Mouse (Mus musculus) forebrain, embryonic 13.5 days (tissue): Measurements from ENCODE around the gene Ggt7. TPM values are rescaled to one million over a fixed set of nuclear protein-coding genes. Genes with fewer than 3 reads are reported as not detected.
"Not testable (repeated sequence)": the region's sequence is repeated elsewhere in the genome, so short reads cannot be mapped to it uniquely, and the experiment has no call there.

Experiments used
- ATAC-seq: fragments of 200-750 bp; cut with Nextera tagmentation; 2 replicates; pipeline ENCODE4 v1.8.0; 2017
- H3K27ac ChIP-seq: fragments of 300-500 bp; sonication (generic); 2 replicates; pipeline ENCODE4 v1.5.1; 2015; ENCODE audit warnings: inconsistent platforms, mild to moderate bottlenecking, moderate library complexity
- H3K27me3 ChIP-seq: fragments of 300-500 bp; sonication (generic); 2 replicates; pipeline ENCODE4 v1.6.1; 2015; ENCODE audit warnings: mild to moderate bottlenecking, inconsistent platforms
- H3K36me3 ChIP-seq: fragments of 300-500 bp; sonication (generic); 2 replicates; pipeline ENCODE4 v1.6.1; 2015; ENCODE audit warnings: mild to moderate bottlenecking, inconsistent platforms; ENCODE audit not compliant: poor library complexity, severe bottlenecking
- H3K4me1 ChIP-seq: fragments of 300-500 bp; sonication (generic); 2 replicates; pipeline ENCODE4 v1.6.1; 2015; ENCODE audit warnings: inconsistent platforms
- H3K4me2 ChIP-seq: fragments of 300-500 bp; sonication (generic); 2 replicates; pipeline ENCODE4 v1.6.1; 2015; ENCODE audit warnings: inconsistent platforms, mild to moderate bottlenecking, moderate library complexity
- H3K4me3 ChIP-seq: fragments of 300-500 bp; sonication (generic); 2 replicates; pipeline ENCODE4 v1.5.1; 2015; ENCODE audit warnings: mild to moderate bottlenecking, inconsistent platforms
- H3K9ac ChIP-seq: fragments of 300-500 bp; sonication (generic); 2 replicates; pipeline ENCODE4 v1.6.1; 2015; ENCODE audit warnings: mild to moderate bottlenecking, inconsistent platforms
- H3K9me3 ChIP-seq: fragments of 300-500 bp; sonication (generic); replicated peaks from 2 replicates; pipeline ENCODE4 v1.6.1; 2016; ENCODE audit warnings: inconsistent platforms
- WGBS: fragments of 180-500 bp; shearing (Covaris S2); methylation state at CpG from one replicate; pipeline ENCODE4 v1.1.7; 2015; 5-methylcytosine and 5-hydroxymethylcytosine counted together
- polyA plus RNA-seq: library from polyadenylated mRNA; unstranded; fragments of >200 nt; fragmentation: Nextera tagmentation; extraction: Ambion mirVana; gene quantifications from 2 replicates; pipeline ENCODE4 v1.2.1, GENCODE M21; 2015

Gene Ggt7
- polyA plus RNA-seq, 1 experiment from 2014 or later = 33.7 TPM

DNA sequence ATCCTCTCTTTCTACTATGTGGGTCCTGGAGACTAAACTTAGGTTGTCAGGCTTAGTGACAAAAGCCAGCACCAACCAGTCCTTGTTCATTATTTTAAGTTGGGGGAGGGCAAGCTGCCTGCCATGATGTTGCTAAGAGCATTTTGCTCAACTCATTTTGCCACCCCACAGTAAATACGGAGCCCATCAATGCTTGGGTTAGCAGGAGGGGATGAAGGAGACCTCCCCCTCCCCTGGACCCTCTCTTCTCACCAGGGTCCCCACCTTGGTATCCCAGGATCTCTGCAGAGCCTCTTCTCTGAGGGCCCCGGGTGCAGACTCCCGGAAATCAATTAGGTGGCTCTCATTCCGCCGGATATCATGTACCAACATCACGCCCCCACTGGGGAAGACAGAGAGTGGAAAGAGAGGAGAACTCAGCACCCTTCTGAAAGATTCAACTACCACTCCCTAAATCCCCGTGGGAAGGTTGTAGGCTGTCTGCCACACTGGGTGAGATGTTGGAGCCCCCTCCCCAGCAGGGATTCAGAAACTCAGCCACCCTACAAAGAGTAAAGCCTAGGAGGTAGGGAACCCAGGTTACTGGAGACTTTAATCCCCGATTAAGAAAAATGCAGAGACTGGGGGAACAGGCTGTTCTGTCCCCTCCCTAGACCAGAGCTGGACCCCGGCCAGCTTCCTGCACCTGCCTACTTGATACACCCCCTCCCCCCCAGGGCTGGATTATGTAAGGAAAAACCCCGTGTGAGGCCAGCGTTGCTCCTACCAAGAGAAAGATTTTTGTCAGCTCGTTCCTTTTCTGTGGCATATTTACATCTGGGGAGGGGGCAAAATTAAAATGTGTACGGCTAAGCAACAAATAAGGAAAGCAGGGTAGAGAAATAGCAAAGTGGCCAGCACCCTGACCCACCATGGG, 13.3 kb downstream of the Ggt7 start:
- peak overlapping the region; percentile 11; the same call in 1 of the 2 replicates for H3K27ac ChIP-seq
- ATAC-seq = no peak
- no peak overlapping the region for H3K4me3 ChIP-seq
- no peak overlapping the region for H3K4me2 ChIP-seq
- no peaks in the 10 kb centered on the region for H3K27me3 ChIP-seq
- peak overlapping the region; percentile 34; the same call in 1 of the 2 replicates for H3K9ac ChIP-seq
- WGBS = 50% methylated on average over 13 of the region's 13 CpGs
- peaks cover 22% of the 10 kb centered on the region for H3K4me1 ChIP-seq
- H3K9me3 ChIP-seq = no peaks in the 10 kb centered on the region
- H3K36me3 ChIP-seq = peaks cover 45% of the 10 kb centered on the region

- ATAC-seq = no peak
- Histone ChIP-seq H3K9me3 (no peaks in the 10 kb centered on the region), H3K36me3 (peaks cover 61% of the 10 kb centered on the region), H3K4me3 (no peak overlapping the region), H3K4me1 (peaks cover 15% of the 10 kb centered on the region), H3K27ac (no peak overlapping the region), H3K27me3 (no peaks in the 10 kb centered on the region), H3K9ac (no peak overlapping the region), H3K4me2 (no peak overlapping the region)
- 92% methylated on average over 7 of the region's 7 CpGs for WGBS
Measured at GRCm38 (mm10) chr2:155502596-155502995, 15.4 kb downstream of the Ggt7 start.

GRCm38 (mm10) chr2:155490998-155491397, 27.0 kb downstream of the Ggt7 start:
- WGBS = 97% methylated on average over 6 of the region's 6 CpGs
- H3K9ac ChIP-seq = no peak overlapping the region
- H3K4me3 ChIP-seq = no peak overlapping the region
- no peak for ATAC-seq
- no peaks in the 10 kb centered on the region for H3K4me1 ChIP-seq
- no peak overlapping the region for H3K27ac ChIP-seq
- H3K27me3 ChIP-seq = no peaks in the 10 kb centered on the region
- H3K9me3 ChIP-seq = no peaks in the 10 kb centered on the region
- H3K4me2 ChIP-seq = no peak overlapping the region
- H3K36me3 ChIP-seq = peaks cover 48% of the 10 kb centered on the region

- Histone ChIP-seq H3K9me3 (0 out of 2 replicates have a peak, but pooled peaks cover 4% of the 10 kb centered on the region), H3K9ac (no peak overlapping the region), H3K4me3 (no peak overlapping the region), H3K27ac (no peak overlapping the region), H3K36me3 (no peaks in the 10 kb centered on the region), H3K4me1 (no peaks in the 10 kb centered on the region), H3K4me2 (no peak overlapping the region), H3K27me3 (no peaks in the 10 kb centered on the region)
- ATAC-seq = no peak; the same call in 1 of the 2 replicates
- whole genome bisulfite sequencing = 36% methylated on average over 3 of the region's 3 CpGs
Measured at GRCm38 (mm10) chr2:155482021-155482420, 36.0 kb downstream of the Ggt7 start.

DNA sequence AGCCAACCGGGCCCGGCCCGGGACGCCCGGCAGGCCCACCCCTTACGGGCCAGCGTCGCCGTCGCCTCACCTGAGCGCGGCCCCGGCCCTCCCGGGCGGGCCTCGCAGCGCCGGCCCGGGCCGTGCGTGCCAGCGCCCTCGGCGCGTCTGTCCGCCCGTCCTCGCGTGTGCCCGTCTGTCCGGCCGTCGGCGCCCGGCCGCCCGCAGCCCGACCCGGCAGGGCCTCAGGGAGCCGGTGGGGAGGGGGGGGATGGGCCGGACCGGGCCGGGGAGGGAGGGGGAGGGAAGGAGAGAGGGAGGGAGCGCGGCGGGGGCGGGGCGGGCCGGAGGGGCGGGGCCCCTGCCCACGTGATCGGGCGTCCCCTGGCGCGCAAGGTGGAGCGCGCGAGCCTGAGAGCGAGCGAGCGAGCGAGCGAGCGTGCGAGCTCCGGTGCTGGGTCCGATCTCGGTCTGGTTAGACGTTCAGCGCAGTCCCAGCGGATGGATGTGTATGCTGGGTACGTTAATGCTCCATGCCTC, 44.4 kb downstream of the Ggt7 start, which contains the start of gene Ncoa6:
TSS of gene Ncoa6 (minus strand) at position 325 of the 519 bp plus-strand sequence.
- peak within 1 kb of the TSS; percentile 90 for H3K4me3 ChIP-seq
- no peaks in the 10 kb centered on the region for H3K27me3 ChIP-seq
- peak; percentile 89 for ATAC-seq
- no peaks in the 10 kb centered on the region for H3K9me3 ChIP-seq
- WGBS = 0% methylated on average over 47 of the region's 72 CpGs
- H3K27ac ChIP-seq = peak within 1 kb of the TSS; percentile 85
- H3K36me3 ChIP-seq = no peaks in the 10 kb centered on the region
- peak within 1 kb of the TSS; percentile 95 for H3K9ac ChIP-seq
- peak within 1 kb of the TSS; percentile 87 for H3K4me2 ChIP-seq
- peaks cover 36% of the 10 kb centered on the region for H3K4me1 ChIP-seq

- WGBS = 2% methylated on average over 32 of the region's 71 CpGs
- H3K9me3 ChIP-seq = no peaks in the 10 kb centered on the region
- peak overlapping the region; percentile 87 for H3K4me2 ChIP-seq
- ATAC-seq = peak; percentile 62
- no peaks in the 10 kb centered on the region for H3K27me3 ChIP-seq
- peaks cover 36% of the 10 kb centered on the region for H3K4me1 ChIP-seq
- H3K9ac ChIP-seq = peak overlapping the region; percentile 95
- H3K36me3 ChIP-seq = no peaks in the 10 kb centered on the region
- H3K27ac ChIP-seq = peak overlapping the region; percentile 85
- H3K4me3 ChIP-seq = peak overlapping the region; percentile 90
Measured at GRCm38 (mm10) chr2:155472671-155473569, 45.1 kb downstream of the Ggt7 start.

GRCm38 (mm10) chr2:155466861-155467260, 51.2 kb downstream of the Ggt7 start:
- no peaks in the 10 kb centered on the region for H3K27me3 ChIP-seq
- WGBS = 90% methylated on average over 1 of the region's 1 CpGs

GRCm38 (mm10) chr2:155453591-155453990, 64.4 kb downstream of the Ggt7 start:
- Histone ChIP-seq H3K4me3 (no peak overlapping the region), H3K27me3 (no peaks in the 10 kb centered on the region), H3K27ac (no peak overlapping the region), H3K4me2 (no peak overlapping the region), H3K36me3 (peaks cover 9% of the 10 kb centered on the region; the same call in 1 of the 2 replicates), H3K9ac (no peak overlapping the region), H3K9me3 (no peaks in the 10 kb centered on the region), H3K4me1 (no peaks in the 10 kb centered on the region)
- WGBS = 90% methylated on average over 7 of the region's 7 CpGs
- no peak for ATAC-seq

More at GRCm38 (mm10) chr2:155466861-155467260, 51.2 kb downstream of the Ggt7 start:
- Histone ChIP-seq H3K27ac (no peak overlapping the region), H3K4me1 (peaks cover 21% of the 10 kb centered on the region), H3K36me3 (peaks cover 3% of the 10 kb centered on the region; the same call in 1 of the 2 replicates), H3K9ac (no peak overlapping the region), H3K4me2 (no peak overlapping the region), H3K9me3 (no peaks in the 10 kb centered on the region), H3K4me3 (no peak overlapping the region)
- ATAC-seq = no peak

DNA sequence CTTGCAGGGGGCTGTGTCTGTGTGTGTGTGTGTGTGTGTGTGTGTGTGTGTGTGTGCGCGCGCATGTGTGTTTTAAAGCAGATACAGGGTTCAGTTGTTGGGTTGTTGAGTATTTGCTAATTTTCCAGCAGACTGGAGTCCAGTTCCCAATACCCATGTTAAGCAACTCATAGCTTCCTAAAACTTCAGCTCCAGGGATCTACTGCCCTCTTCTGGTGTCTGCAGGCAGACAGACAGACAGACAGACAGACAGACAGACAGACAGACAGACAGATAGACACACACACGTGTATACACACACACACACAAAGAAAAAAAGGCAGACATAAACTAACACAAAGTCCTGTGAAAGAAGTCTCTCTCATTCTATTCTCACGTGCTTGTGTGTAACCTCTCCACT, 66.8 kb downstream of the Ggt7 start:
- H3K4me3 ChIP-seq = no peak overlapping the region
- WGBS = 86% methylated on average over 5 of the region's 5 CpGs
- no peaks in the 10 kb centered on the region for H3K4me1 ChIP-seq
- H3K9ac ChIP-seq = no peak overlapping the region
- no peak overlapping the region for H3K27ac ChIP-seq
- H3K27me3 ChIP-seq = no peaks in the 10 kb centered on the region
- ATAC-seq = no peak
- H3K9me3 ChIP-seq = no peaks in the 10 kb centered on the region
- H3K36me3 ChIP-seq = peaks cover 9% of the 10 kb centered on the region; the same call in 1 of the 2 replicates
- H3K4me2 ChIP-seq = no peak overlapping the region

GRCm38 (mm10) chr2:155447906-155448305, 70.1 kb downstream of the Ggt7 start:
- not testable (repeated sequence) for H3K9me3 ChIP-seq, H3K4me3 ChIP-seq, H3K4me2 ChIP-seq, ATAC-seq, H3K27me3 ChIP-seq, H3K9ac ChIP-seq, H3K4me1 ChIP-seq, H3K27ac ChIP-seq, H3K36me3 ChIP-seq
- 100% methylated on average over 1 of the region's 1 CpGs for WGBS

DNA sequence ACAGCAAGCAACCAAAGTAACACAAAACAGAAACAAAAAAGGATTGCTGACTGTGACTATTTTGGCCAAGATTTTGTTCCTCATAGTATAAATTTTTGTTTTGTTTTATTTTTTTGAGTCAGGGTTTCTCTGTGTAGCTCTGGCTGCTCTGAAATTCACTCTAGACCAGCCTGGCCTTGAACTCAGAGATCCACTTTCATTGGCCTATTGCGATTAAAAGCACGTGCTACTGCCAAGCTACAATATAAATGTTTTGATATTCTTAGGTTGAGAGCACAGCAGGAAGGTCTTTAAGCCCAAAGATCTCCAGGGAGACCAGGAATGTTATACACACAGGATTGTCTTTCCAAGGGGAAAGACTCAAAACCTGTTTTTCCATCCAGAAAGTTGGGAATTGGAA, 74.6 kb downstream of the Ggt7 start:
- ATAC-seq = no peak
- H3K9ac ChIP-seq = no peak overlapping the region
- H3K4me1 ChIP-seq = 0 out of 2 replicates have a peak, but pooled peaks cover 3% of the 10 kb centered on the region
- WGBS = 49% methylated on average over 2 of the region's 2 CpGs
- no peak overlapping the region for H3K4me3 ChIP-seq
- H3K4me2 ChIP-seq = no peak overlapping the region
- no peaks in the 10 kb centered on the region for H3K27me3 ChIP-seq
- no peak overlapping the region for H3K27ac ChIP-seq
- H3K36me3 ChIP-seq = 0 out of 2 replicates have a peak, but pooled peaks cover 4% of the 10 kb centered on the region
- no peaks in the 10 kb centered on the region for H3K9me3 ChIP-seq
